9 mouse cellular contexts compared by ENCODE assay signal in genomic region chr11:120240206-120240605, GRCm38 (mm10). TPM values are rescaled to one million over a fixed set of nuclear protein-coding genes. Genes with fewer than 3 reads are reported as not detected.
A peak's percentile ranks its signal among the peaks of the same experiment; 100 is the strongest.
DNase-seq lines count a peak whose midpoint lies in the region; ATAC-seq and TF ChIP-seq lines count a peak whose summit lies in the region.
"Had no signal": no experiment of that assay in that cellular context is flagged by ENCODE, and none has a peak within 500 bp of the region (broad histone marks: within the 10 kb centered on the region; RNA-seq: fewer than 3 reads in every experiment).

No protein-coding gene starts in this region.

- no peaks in the 10 kb centered on the region for H3K27me3 ChIP-seq in forebrain, embryonic 11.5 days (ENCODE audit: control insufficient read depth, insufficient read depth, low read length)
- no peaks in the 10 kb centered on the region for H3K27me3 ChIP-seq in heart, embryonic 14.5 days (ENCODE audit: control insufficient read depth, insufficient read depth, low read length)
- H3K27me3 ChIP-seq in kidney, postnatal 0 days (ENCODE audit: insufficient read depth, low read length): no peaks in the 10 kb centered on the region
- peaks cover 70% of the 10 kb centered on the region for H3K27me3 ChIP-seq in liver, embryonic 15.5 days
- H3K27me3 ChIP-seq in neural tube, embryonic 15.5 days (replicated peaks): no peaks in the 10 kb centered on the region

- TF ChIP-seq CTCF in kidney, postnatal 0 days (IDR thresholded peaks at IDR 0.05; ENCODE audit: low read depth): peak; percentile 54

- peak overlapping the region; percentile 96 for H3K4me3 ChIP-seq in forebrain, embryonic 11.5 days (ENCODE audit: low read depth, low read length)
- peak overlapping the region in 1 of 2 experiments; percentile 24; a peak in 2 of 4 replicates for H3K4me3 ChIP-seq in heart, embryonic 14.5 days (ENCODE audit: control insufficient read depth in 1 of 2, insufficient read depth in 1 of 2, low read depth in 1 of 2, low read length in 2 of 2)
- no peak overlapping the region for H3K4me3 ChIP-seq in kidney, postnatal 0 days (replicated peaks; ENCODE audit: low read depth, low read length)
- no peak overlapping the region for H3K4me3 ChIP-seq in liver, embryonic 15.5 days (replicated peaks)
- peak overlapping the region; percentile 73 for H3K4me3 ChIP-seq in neural tube, embryonic 15.5 days (replicated peaks)

- peak; percentile 64 for ATAC-seq in forebrain, embryonic 11.5 days (replicated peaks; ENCODE audit: low FRiP score)
- ATAC-seq in heart, embryonic 14.5 days (ENCODE audit: insufficient number of reproducible peaks, insufficient read depth, low FRiP score, low read depth): peak; percentile 33
- 0 out of 2 replicates have a peak, but pooled peaks have one; percentile 21 for ATAC-seq in kidney, postnatal 0 days (replicated peaks; ENCODE audit: low FRiP score, low read depth)
- ATAC-seq in liver, embryonic 15.5 days (ENCODE audit: insufficient read depth): no peak
- no peak for ATAC-seq in neural tube, embryonic 15.5 days (ENCODE audit: low FRiP score)

- peak overlapping the region; percentile 100 for H3K9ac ChIP-seq in forebrain, embryonic 11.5 days (ENCODE audit: low read length)
- peak overlapping the region; percentile 100 for H3K9ac ChIP-seq in heart, embryonic 14.5 days (ENCODE audit: low read length)
- peak overlapping the region; percentile 41; the same call in 1 of the 2 replicates for H3K9ac ChIP-seq in kidney, postnatal 0 days (ENCODE audit: low read depth, low read length)
- H3K9ac ChIP-seq in liver, embryonic 15.5 days: no peak overlapping the region
- peak overlapping the region; percentile 98 for H3K9ac ChIP-seq in neural tube, embryonic 15.5 days (replicated peaks)

- 0% methylated on average over 10 of the region's 10 CpGs for WGBS in forebrain, embryonic 11.5 days
- WGBS in heart, embryonic 14.5 days: 0% methylated on average over 10 of the region's 10 CpGs
- WGBS in kidney, postnatal 0 days: 3% methylated on average over 10 of the region's 10 CpGs
- 8% methylated on average over 10 of the region's 10 CpGs for WGBS in liver, embryonic 15.5 days (ENCODE audit: insufficient replicate concordance)
- 3% methylated on average over 10 of the region's 10 CpGs for WGBS in neural tube, embryonic 15.5 days

- no peaks in the 10 kb centered on the region for H3K36me3 ChIP-seq in forebrain, embryonic 11.5 days (ENCODE audit: control insufficient read depth, insufficient read depth, low read length)
- no peaks in the 10 kb centered on the region for H3K36me3 ChIP-seq in heart, embryonic 14.5 days (ENCODE audit: control insufficient read depth, insufficient read depth, low read length)
- H3K36me3 ChIP-seq in kidney, postnatal 0 days (ENCODE audit: insufficient read depth, low read length): no peaks in the 10 kb centered on the region
- H3K36me3 ChIP-seq in liver, embryonic 15.5 days (replicated peaks): no peaks in the 10 kb centered on the region
- no peaks in the 10 kb centered on the region for H3K36me3 ChIP-seq in neural tube, embryonic 15.5 days

- H3K4me2 ChIP-seq in forebrain, embryonic 11.5 days (ENCODE audit: low read depth, low read length, severe bottlenecking): peak overlapping the region; percentile 78
- peak overlapping the region; percentile 99 for H3K4me2 ChIP-seq in heart, embryonic 14.5 days (ENCODE audit: low read length)
- peak overlapping the region; percentile 100 for H3K4me2 ChIP-seq in kidney, postnatal 0 days (ENCODE audit: low read length)
- H3K4me2 ChIP-seq in liver, embryonic 15.5 days: peak overlapping the region; percentile 49
- H3K4me2 ChIP-seq in neural tube, embryonic 15.5 days: peak overlapping the region; percentile 88

- peak overlapping the region; percentile 99 for H3K27ac ChIP-seq in forebrain, embryonic 11.5 days (ENCODE audit: low read depth, low read length)
- H3K27ac ChIP-seq in heart, embryonic 14.5 days (replicated peaks in 1 of 2; ENCODE audit: control insufficient read depth in 1 of 2, insufficient read depth in 1 of 2, low read depth in 2 of 2, low read length in 2 of 2): peak overlapping the region; percentile 81 to 92
- peak overlapping the region; percentile 93 for H3K27ac ChIP-seq in kidney, postnatal 0 days
- H3K27ac ChIP-seq in liver, embryonic 15.5 days (replicated peaks): peak overlapping the region; percentile 38
- H3K27ac ChIP-seq in neural tube, embryonic 15.5 days (replicated peaks): peak overlapping the region; percentile 99
- H3K27ac ChIP-seq: macrophage had no signal

- DNase-seq in urinary bladder, postnatal 14 days (ENCODE audit: low spot score): peak; percentile 70
- no peak for DNase-seq in urinary bladder, adult 2 months (ENCODE audit: low spot score)
- peak; percentile 96 for DNase-seq in forebrain, embryonic 11.5 days (ENCODE audit: low spot score)
- peak; percentile 93 for DNase-seq in kidney, postnatal 0 days (ENCODE audit: low spot score)
- no peak for DNase-seq in spleen, postnatal 36 days (ENCODE audit: low spot score in 2 of 2)

- H3K9me3 ChIP-seq in forebrain, embryonic 11.5 days (ENCODE audit: control insufficient read depth, low read length): no peaks in the 10 kb centered on the region
- no peaks in the 10 kb centered on the region for H3K9me3 ChIP-seq in heart, embryonic 14.5 days (ENCODE audit: control insufficient read depth, low read length)
- no peaks in the 10 kb centered on the region for H3K9me3 ChIP-seq in kidney, postnatal 0 days (replicated peaks; ENCODE audit: low read length)
- no peaks in the 10 kb centered on the region for H3K9me3 ChIP-seq in liver, embryonic 15.5 days (replicated peaks)
- H3K9me3 ChIP-seq in neural tube, embryonic 15.5 days (replicated peaks): no peaks in the 10 kb centered on the region

- H3K4me1 ChIP-seq in forebrain, embryonic 11.5 days (replicated peaks; ENCODE audit: control insufficient read depth, insufficient read depth, low read length): peaks cover 44% of the 10 kb centered on the region
- H3K4me1 ChIP-seq in heart, embryonic 14.5 days (ENCODE audit: control insufficient read depth in 2 of 2, insufficient read depth in 2 of 2, low read length in 2 of 2): peaks cover 38 to 62% of the 10 kb centered on the region in 2 experiments
- H3K4me1 ChIP-seq in kidney, postnatal 0 days (replicated peaks; ENCODE audit: insufficient read depth, low read length): peaks cover 62% of the 10 kb centered on the region
- H3K4me1 ChIP-seq in liver, embryonic 15.5 days (replicated peaks): peaks cover 60% of the 10 kb centered on the region
- H3K4me1 ChIP-seq in neural tube, embryonic 15.5 days: peaks cover 68% of the 10 kb centered on the region

RNA-seq across cellular contexts. Expression of gene Bahcc1, which starts 7.5 kb away (rescaled TPM):
- polyA plus RNA-seq in urinary bladder, adult 2 months (2012; rRNA removed): 4.3 and 8.2 TPM in 2 replicates
- 25.2 and 30.3 TPM in 2 replicates for polyA plus RNA-seq in forebrain, embryonic 11.5 days (2014; fragmentation: Nextera tagmentation; extraction: Ambion mirVana)
- polyA plus RNA-seq in heart, embryonic 14.5 days (2014; fragmentation: Nextera tagmentation; extraction: Ambion mirVana): 8.8 and 9.1 TPM in 2 replicates
- 8.2 and 8.6 TPM in 2 replicates for polyA plus RNA-seq in kidney, postnatal 0 days (2015; fragmentation: Nextera tagmentation; extraction: Ambion mirVana)
- polyA plus RNA-seq in liver, embryonic 15.5 days (2015; fragmentation: Nextera tagmentation; extraction: Ambion mirVana): 0.91 and 1.0 TPM in 2 replicates
- polyA plus RNA-seq in neural tube, embryonic 15.5 days (2015; fragmentation: Nextera tagmentation; extraction: Ambion mirVana): 8.7 and 10.4 TPM in 2 replicates

Comparison
In these comparisons a context has a peak if more than half of its experiments do, and no peak if none do; other contexts are left out.
1. DNase-seq: peak in urinary bladder, postnatal 14 days (single experiment), forebrain, embryonic 11.5 days (single experiment) and kidney, postnatal 0 days (single experiment); none in urinary bladder, adult 2 months (single experiment) and spleen, postnatal 36 days (0 of 2).
2. ATAC-seq: peak in forebrain, embryonic 11.5 days (single experiment), heart, embryonic 14.5 days (single experiment) and kidney, postnatal 0 days (single experiment); none in liver, embryonic 15.5 days (single experiment) and neural tube, embryonic 15.5 days (single experiment).
3. H3K27ac ChIP-seq: peak in every context shown above with its lines; median percentile 99 in forebrain, embryonic 11.5 days; 99 in neural tube, embryonic 15.5 days; 93 in kidney, postnatal 0 days; 86 in heart, embryonic 14.5 days; 38 in liver, embryonic 15.5 days.
4. H3K4me2 ChIP-seq: peak in every context shown above with its lines; median percentile 100 in kidney, postnatal 0 days; 99 in heart, embryonic 14.5 days; 88 in neural tube, embryonic 15.5 days; 78 in forebrain, embryonic 11.5 days; 49 in liver, embryonic 15.5 days.
5. H3K4me3 ChIP-seq: peak in forebrain, embryonic 11.5 days (single experiment) and neural tube, embryonic 15.5 days (single experiment); none in kidney, postnatal 0 days (single experiment) and liver, embryonic 15.5 days (single experiment).